Mouse (Mus musculus): ENCODE data around the gene Slc22a28. TPM values are rescaled to one million over a fixed set of nuclear protein-coding genes. Genes with fewer than 3 reads are reported as not detected.

Slc22a28 gene
- not detected in 2 replicates for polyA plus RNA-seq (2015; fragmentation: Nextera tagmentation; extraction: Ambion mirVana)

GRCm38 (mm10) chr19:8131881-8132280 lies at the start of gene Slc22a28:
Slc22a28 (minus strand) TSS chr19:8131982.

Other genes starting within 250 kb of the Slc22a28 start
- not detected in 2 replicates for gene Slc22a27, start 166.0 kb downstream of the Slc22a28 start, polyA plus RNA-seq (2015; fragmentation: Nextera tagmentation; extraction: Ambion mirVana)
- gene Slc22a29, start 86.9 kb upstream of the Slc22a28 start, polyA plus RNA-seq (2015; fragmentation: Nextera tagmentation; extraction: Ambion mirVana): not detected in 2 replicates

Measured in skeletal muscle tissue, postnatal 0 days (tissue).